Mouse (Mus musculus) left cerebral cortex, postnatal 14 days (tissue): Measurements from ENCODE around the gene Gm26661. TPM values are rescaled to one million over a fixed set of nuclear protein-coding genes. Genes with fewer than 3 reads are reported as not detected.

ENCODE experiments used
- DNase-seq, 2 experiments: peaks; one replicate each; pipeline ENCODE4 v3.0.0; 2021 to 2022; ENCODE audit warnings: low spot score in 2 of 2, mixed read lengths in 1 of 2
- intact Hi-C: fragments of 180-260 bp; cut with DNase I; formaldehyde crosslinking; loops from one replicate; pipeline ENCODE4 v1.15.1; 2025
- long read RNA-seq, 2 experiments: library from polyadenylated mRNA; stranded (forward); transcript quantifications; one replicate each; pipeline ENCODE4 v2.0.0; 2021
- total RNA-seq, 2 experiments: library from RNA; stranded (reverse); gene quantifications; 2 replicates each; pipeline ENCODE4 v1.2.3; 2021

Gm26661 gene
- not detected for total RNA-seq
- long read RNA-seq, experiment 1: 0 reads
- long read RNA-seq, experiment 2: 0 reads

DNA sequence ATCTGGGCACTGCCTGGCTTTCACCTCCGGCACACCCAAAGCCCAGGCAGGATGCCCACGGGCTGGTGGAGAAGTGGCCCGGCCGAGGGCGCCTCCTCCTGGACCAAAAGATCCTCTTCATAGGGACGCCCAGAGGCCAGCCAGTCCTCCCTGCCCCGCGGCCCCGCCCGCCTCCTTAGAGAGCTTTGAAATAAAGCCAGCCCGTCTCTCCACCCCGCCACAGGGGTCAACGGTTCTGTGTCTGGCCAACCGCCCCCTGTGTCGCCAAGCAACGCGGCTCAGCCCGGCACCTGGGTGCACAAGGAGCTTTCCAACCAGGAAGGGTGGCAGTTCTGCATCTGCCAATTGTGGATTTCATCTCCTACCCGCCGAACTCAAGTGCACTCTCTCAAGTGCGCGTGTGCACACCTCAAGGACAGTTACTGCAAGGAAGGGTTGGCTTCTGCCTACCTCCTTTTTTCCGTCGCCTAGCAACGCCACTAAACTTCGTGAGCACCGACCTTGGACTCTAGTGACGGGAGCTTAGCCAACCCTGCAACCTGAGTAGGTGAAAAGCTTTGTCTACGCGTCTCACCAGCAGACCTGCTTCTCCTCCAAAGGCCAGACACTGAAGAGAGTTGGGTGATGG, at the start of gene Gm26661:
Gm26661 (plus strand) TSS at position 56 of the 628 bp plus-strand sequence.
- peak; percentile 27 to 39 for DNase-seq
- intact Hi-C loops: no loop called here

DNA sequence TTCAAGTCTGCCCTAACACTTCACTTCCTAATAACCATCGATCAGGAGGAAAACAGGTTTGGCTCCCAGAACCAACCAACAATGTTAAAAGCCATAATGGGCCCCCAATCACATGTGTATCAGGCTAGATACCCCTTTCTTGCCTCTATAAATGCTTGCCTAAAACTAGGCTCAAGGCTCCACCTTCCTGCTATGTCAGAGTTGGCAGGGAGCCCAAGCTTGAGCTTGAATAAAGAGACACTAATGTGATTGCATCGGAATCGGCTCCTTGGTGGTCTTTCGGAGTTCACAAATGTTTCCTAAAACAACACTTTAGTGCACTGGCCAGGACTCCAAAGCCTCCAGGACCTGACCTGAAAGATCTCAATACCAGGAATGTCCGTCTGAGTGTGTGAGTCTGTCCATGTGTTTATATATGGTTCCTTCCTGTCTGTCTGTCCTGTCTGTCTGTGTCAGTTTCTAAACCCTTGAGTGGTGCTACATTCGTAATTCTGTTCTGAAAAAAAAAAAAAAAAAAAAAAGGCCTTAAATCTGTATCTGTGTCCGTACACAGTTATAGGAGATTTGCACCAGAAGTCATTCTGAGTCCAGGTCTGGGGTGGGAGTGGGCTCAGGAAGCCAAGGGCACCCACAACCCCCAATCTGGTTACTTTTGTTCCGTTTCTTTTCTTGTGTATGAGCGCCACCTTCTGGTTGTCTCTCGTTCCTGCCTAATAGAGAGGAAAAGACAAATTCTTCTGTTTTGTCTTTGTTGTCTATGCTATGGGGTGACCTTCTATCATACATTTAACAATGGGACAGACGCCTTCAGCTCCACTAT, 42.2 kb upstream of the Gm26661 start:
- intact Hi-C loops: no loop called here
- DNase-seq: peak; percentile 42 to 76

DNA sequence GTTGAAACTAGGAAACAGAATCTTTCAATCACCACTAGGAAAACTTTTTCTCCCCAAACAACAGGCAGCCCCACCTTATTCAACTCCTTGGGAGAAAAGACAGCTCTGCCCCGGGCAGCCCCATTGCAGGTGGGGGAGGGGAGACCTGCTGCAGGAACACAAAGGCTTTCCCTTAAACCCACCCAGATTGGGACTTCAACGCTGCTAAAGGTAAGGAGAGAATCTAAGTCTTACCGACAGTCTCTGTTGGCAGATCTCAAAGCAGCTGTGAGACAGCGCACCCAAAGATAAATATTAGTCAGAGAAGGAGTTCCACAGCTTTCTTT, 41.7 kb upstream of the Gm26661 start:
- intact Hi-C loops: no loop called here
- no peak for DNase-seq

DNA sequence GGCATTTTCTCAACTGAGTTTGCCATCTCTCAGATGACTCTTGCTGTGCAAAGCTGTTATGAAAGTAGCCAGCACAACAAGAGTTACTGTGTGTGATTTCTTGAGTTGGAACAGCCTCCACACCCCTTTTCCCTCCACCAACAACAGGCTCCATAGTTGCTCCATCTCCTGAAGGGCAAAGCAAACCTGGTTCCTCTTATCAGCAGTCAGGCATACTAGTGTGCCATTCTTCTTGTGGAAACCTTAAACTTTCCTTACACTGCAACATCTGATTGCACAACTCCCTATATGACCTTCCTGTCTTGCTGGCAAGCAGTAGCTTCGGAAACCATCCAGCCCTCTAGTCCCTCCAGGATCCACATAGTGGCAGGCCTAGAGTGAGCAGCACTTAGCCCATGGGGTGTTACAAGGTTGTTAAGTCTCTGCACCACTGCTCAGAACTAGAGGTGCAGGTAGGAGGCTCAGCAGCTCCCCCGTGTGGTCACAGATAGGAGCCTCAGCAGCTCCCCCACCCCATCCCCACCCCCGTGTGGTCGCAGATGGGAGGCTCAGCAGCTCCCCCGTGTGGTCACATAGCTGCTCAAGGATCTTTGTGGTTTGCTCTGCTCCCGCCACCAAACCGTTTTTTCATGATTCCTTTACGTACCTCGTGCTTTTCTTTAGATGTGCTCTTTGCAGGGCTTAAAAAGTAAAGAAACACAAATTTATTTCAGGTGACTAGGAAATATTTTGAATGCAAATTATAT, 25.6 kb upstream of the Gm26661 start:
- intact Hi-C loops: no loop called here
- DNase-seq: peak; percentile 84 to 86

DNA sequence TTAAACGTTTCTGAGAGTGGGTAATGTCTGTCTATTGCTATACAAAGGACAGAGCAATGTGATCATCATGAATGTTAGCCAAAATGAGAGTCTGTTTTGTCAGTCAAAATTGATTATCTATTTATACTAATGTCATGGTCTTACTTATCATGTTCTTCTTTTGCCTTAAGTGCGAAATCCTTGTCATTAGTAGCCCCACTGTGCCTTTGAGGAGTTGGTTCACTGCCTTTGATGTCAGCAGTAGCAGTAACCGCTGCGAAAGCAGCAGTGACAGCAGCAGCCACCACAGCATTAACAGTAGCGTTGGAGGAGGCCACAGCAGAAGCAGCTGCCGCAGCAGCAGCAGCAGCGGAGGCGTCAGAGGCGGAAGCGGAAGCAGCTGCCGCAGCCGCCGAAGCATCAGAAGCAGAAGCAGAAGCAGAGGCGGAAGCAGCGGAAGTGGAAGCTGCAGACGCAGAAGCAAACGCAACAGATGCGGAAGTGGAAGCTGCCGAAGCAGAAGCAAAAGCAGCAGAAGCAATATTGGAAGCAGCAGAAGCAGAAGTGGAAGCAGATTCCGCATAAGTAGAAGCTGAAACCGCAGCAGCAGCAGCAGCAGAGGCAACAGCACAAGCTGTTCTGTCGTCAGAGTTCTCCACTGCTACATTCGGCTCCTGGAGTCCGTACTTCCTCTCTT, 17.5 kb upstream of the Gm26661 start:
- intact Hi-C loops: no loop called here
- DNase-seq: peak; percentile 39 to 60

DNA sequence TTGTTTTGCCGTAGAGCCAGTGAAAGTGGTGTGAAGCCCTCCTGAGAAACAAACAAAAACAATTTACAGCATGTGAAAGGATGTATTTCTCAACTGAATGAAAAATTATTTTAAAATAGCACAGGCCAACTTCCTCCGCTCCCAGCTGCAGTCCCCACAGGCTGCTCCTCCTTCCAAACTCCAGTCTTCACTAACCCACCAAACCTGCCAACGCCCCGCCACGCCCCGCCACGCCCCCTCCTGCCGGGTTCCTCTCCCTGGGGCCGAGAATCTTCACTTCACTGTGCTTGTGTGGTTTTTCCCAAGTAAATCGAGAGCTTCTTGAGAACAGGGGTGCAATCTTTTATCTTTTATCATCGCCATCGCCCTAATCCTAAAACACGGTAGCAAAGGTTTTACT, 5.3 kb upstream of the Gm26661 start:
- intact Hi-C loops: no loop called here
- DNase-seq: no peak

DNA sequence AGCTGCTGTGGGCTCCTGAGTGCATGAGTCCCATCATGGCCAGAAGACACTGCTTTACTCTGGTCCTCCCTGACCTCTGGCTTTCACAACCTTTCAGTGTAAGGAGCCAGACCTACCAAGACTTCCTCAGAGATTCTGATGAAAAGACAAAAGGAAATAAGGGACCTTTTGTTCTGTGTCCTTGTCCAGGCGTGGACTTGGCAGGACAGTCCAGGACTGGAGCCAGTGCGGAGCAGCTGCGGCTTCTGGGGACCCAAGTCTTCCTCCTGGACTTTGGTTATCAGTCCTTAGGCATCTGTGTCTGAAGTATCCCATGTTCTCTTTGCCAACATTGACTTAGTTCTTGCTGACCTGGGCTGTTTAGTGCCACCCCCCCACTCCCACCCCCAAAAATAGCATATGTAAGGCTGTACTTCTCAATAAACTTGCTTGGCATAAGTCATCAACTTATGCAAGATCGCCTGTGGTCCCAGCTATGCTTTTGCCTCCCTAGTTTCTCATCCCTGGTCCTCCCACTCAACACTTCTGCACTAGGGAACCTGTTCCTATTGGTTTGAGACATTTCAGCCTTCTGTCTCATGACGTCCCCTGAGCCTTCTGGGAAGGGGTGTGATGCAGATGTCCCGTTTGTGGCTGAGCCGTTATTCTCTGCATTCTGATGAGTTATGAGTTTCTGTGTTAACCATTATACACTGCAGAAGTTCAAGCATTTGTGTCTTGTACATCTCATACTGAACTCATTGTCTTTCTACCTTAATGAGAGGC, 1.9 kb upstream of the Gm26661 start:
- DNase-seq: peak in 1 of 2 experiments; percentile 59
- intact Hi-C loops: no loop called here

DNA sequence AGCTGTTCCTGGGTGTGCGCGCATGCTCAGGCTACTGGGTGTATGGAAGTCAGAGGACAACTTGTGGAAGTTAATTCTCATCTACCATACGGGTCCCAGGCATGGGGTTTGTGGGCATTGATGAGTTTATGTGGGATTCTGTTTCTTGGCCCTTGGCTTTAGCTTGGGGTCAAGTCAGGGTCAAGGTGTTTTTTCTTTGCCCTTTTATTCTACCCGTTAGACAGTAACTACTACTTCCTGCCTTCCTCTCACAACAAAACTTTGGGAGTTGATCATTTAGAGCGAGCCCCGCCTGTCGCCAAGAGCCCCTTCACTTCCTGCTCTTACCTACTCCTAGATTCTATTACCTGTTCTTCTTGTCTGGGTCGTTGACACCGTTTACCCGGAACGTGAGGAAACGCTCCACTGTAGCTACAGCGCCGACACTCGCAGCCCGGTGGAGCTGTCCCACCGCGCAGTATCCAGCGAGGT, 291 bp upstream of the Gm26661 start:
- intact Hi-C loops: no loop called here
- DNase-seq: no peak

DNA sequence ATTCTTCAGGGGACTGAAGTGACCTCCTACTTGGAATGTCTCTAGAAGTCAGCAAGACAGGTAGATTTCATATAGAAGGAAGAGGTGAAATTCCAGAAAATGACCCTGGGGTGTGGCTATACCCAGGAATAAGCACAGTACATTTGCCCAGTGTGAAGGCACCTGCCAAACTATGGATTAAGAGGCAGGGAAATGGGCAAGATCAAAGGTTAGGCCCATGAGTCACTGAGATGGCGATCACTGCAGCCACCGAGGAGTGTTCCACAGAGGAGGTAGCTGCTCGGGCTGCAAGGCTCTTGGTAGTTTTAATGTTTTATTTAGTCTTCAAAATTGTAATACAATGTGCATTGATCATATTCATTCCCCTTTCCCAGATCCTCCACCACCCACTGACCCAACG, 4.6 kb downstream of the Gm26661 start:
- DNase-seq: no peak
- intact Hi-C loops: no loop called here

DNA sequence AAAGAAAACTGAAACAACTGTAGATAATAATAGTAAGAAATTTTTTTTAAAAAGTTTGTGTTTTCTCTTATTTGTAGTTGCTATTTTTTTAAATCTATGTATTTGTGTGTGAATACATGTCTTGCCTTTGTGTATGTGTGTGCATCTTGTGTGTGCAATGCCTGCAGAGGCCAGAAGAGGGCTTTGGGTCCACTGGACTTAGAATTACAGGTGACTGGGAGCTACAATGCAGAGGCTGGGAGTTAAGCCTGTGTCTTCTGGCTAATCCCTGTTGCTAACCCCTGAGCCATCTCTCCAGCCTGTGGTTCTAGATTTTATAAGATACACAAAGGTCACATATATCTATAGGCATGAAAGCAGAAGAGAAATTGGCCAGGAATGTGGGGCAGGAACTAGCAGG, 9.2 kb downstream of the Gm26661 start:
- intact Hi-C loops: no loop called here

DNA sequence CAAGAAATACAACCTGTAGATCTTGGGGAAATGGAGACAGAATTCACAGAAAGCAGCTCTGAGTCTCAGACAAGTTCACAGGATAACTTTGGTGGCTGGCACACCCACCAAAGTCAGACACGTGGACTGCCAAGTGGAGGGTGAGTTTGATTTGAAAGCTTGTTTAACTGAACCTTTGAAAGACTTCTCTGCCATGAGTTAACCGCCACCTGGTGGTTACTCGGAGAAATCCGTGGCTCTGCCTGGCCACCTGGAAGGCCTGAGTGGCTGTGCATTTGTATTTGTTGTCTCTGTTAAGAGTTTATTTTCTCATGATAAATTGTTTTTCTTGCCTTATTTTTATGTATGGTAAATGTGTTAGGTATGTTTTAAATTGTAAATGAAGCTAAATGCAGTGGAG, 10.4 kb downstream of the Gm26661 start:
- intact Hi-C loops: no loop called here
- peak; percentile 42 to 55 for DNase-seq

More for the DNA sequence above, 9.2 kb downstream of the Gm26661 start:
- no peak for DNase-seq

DNA sequence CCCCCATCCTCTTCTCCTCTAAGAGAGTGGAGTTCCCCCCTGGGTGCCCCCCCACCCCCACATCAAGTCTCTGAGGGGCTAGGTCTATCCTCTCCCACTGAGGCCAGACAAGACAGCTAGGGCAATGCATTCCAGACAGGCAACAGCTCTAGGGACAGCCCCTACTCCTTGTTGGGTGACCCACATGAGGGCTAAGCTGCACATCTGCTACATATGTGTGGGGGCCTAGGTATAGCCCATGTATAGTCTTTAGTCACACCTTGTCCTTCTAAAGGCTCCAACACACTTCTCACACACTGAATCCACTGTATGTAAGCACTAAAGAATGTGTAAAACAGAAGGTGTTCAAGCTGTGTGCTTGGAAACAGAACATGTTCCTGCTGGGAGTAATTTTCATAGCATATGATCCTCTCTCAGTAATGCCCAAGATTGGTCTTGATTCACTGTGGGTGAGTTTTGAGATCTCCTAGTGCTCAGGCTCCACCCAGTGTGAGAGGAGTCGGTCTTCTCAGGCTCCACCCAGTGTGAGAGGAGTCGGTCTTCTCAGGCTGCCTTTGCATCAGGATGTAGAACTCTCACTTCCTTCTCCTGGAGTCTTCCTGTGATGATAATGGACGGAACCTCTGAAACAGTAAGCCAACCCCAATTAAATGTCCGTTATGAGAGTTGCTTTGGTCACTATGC, 12.6 kb downstream of the Gm26661 start:
- intact Hi-C loops: no loop called here
- DNase-seq: no peak

DNA sequence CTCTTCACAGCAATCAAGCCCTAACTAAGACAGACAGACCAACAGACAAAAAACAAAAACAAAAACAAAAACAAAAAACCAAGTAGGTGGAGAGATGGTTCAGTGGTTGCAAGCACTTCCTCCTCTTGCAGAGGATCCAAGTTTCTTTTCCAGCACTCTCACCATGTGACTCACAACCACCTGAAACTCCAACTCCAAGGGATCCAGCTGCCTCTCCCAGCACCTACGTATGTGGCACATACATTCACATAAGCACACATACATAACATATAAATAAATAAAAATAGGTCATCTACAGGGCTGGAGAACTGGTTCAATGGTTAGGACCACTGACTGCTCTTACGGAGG, 13.1 kb downstream of the Gm26661 start:
- intact Hi-C loops: no loop called here
- no peak for DNase-seq

DNA sequence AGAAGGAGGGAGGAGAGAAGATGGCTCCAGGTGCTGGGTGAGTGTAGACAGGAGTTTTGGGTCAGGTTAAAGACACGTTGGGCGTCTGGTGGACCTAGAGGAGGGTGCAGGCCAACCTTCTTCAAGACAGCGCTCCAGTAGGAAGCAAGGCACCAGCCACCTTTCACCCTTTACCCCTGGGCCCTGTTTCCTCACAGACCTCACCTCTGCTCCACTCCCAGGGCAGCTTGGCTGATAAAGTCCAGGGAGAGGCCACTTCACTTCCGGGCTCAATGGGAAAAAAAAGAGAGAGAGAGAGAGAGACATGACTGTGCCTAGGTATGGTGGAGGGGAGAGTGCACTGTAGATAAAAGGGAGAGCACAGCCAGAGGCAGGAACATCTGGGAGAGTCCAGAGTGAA, 16.3 kb downstream of the Gm26661 start:
- intact Hi-C loops: no loop called here
- no peak for DNase-seq

DNA sequence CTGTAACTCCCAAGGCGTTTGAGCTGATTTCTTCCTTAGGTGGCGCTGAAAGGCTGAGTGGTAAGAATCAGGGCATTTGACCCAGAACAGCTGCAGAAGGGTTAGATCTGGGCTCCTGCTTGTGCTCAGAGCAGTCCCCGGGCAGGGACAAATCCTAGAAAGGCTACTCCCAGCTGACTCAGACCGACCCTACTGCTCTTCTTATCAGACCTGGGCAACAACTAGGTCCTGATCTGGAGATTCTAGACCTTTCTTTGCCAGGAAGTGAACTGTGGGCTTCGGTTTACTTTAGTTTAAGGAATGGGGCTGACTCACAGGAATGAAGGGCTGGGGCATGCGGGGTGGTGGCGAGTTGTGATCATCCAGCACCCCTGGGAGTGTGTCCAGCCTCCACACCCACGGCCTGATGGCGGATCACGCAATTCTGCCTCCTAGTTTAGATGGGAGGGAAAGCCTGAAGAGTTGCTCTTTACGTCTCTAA, 17.2 kb downstream of the Gm26661 start:
- intact Hi-C loops: no loop called here

DNA sequence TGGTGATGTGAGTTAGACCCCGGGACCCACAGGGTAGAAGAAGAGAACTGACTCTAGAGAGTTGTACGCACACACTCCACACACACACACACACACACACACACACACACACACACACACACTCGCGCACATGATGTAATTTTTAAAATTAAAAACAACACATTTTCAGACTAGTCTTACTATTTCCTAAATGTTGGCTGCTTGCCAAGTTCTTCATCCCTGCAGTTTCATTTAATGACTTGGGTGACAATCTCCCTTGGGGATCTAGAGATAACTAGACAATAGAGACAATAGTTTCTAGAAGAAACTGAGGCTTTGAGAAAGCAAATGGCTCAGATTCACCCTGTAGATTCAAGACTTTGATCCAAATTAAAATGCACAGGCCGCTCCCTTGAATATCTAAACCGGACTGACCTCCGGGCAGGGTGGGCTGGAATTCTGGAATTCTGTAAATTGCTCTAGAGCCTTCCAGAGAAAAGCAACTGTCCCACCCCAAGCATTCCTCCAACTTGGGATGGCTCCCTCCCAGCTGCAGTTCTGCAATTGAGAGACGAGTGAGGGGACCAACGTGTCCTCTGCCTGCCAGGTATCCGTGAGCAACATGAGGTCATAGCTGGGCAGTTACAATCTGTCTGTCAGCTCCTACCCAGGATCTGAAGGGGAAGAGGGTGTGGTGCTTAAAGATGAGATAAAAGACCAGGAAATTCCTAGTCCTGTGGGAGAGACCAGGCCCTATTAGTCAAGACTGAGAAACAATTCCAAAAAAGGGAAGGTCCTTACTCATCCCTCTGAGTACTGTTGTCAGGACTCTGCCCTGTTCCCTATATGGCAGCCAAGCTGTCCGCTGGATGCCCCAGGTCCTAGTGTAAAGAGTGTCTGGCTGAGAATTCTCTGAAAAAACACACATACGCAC, 17.9 kb downstream of the Gm26661 start:
- no peak for DNase-seq
- intact Hi-C loops: no loop called here

More for the DNA sequence above, 17.2 kb downstream of the Gm26661 start:
- DNase-seq: no peak

DNA sequence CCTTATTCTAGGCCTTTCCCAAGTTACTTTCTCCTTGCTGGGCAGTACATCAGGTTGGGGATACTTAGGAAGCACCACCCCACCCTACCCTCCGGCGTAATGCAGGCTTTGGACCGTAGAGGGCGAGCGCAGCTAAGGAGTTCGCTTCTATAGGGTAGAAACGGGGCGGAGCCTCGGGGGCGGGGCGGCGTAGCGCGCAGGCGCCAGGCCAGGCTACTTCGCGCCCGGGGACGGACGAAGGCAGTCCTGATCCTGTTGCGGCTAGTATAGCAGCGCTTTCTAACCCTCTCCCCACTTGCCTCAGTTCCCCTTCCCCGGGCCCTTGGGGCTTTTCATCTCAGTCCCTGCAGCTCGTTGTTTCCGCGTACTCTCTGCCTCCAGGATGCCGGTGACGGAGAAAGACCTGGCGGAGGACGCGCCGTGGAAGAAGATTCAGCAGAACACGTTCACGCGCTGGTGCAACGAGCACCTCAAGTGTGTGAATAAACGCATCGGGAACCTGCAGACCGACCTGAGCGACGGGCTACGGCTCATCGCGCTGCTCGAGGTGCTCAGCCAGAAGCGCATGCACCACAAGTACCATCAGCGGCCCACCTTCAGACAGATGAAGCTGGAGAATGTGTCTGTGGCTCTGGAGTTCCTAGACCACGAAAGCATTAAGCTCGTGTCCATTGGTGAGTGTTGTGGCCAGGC, 26.5 kb downstream of the Gm26661 start, which contains the start of gene Flnb:
Flnb (plus strand) TSS at position 188 of the 693 bp plus-strand sequence.
- intact Hi-C loops: loop anchor here (2.0 to 5.0 kb wide), 4 partner anchors 69 to 179 kb away; no protein-coding TSS in a partner anchor
- DNase-seq: peak; percentile 96 to 98
